ENCODE assay signal across 27 mouse cellular contexts in genomic region chr5:5483254-5483858, GRCm38 (mm10). TPM values are rescaled to one million over a fixed set of nuclear protein-coding genes. Genes with fewer than 3 reads are reported as not detected.
A peak's percentile ranks its signal among the peaks of the same experiment; 100 is the strongest.
DNase-seq lines count a peak whose midpoint lies in the region; ATAC-seq and TF ChIP-seq lines count a peak whose summit lies in the region.
"Had no signal": no experiment of that assay in that cellular context is flagged by ENCODE, and none has a peak within 500 bp of the region (broad histone marks: within the 10 kb centered on the region; RNA-seq: fewer than 3 reads in every experiment).

No protein-coding gene starts in this region.

- no peaks in the 10 kb centered on the region for H3K9me3 ChIP-seq in neural tube, embryonic 12.5 days
- no peaks in the 10 kb centered on the region for H3K9me3 ChIP-seq in neural tube, embryonic 15.5 days (replicated peaks)
- H3K9me3 ChIP-seq: forebrain, embryonic 12.5 days; heart, embryonic 12.5 days; hindbrain, embryonic 10.5 days had no signal

- no peaks in the 10 kb centered on the region for H3K4me1 ChIP-seq in neural tube, embryonic 12.5 days
- H3K4me1 ChIP-seq in neural tube, embryonic 15.5 days = no peaks in the 10 kb centered on the region
- H3K4me1 ChIP-seq: forebrain, embryonic 12.5 days; heart, embryonic 12.5 days; hindbrain, embryonic 10.5 days had no signal

- no peak overlapping the region for H3K4me3 ChIP-seq in neural tube, embryonic 12.5 days
- H3K4me3 ChIP-seq in neural tube, embryonic 15.5 days (replicated peaks) = no peak overlapping the region
- no peak overlapping the region for H3K4me3 ChIP-seq in myocyte
- H3K4me3 ChIP-seq: forebrain, embryonic 12.5 days; heart, embryonic 12.5 days; hindbrain, embryonic 10.5 days had no signal

- peak; percentile 17 for DNase-seq in embryo, embryonic 11 days
- no peak for DNase-seq in embryo, embryonic 9.5 days (ENCODE audit: extremely low spot score)
- peak; percentile 36 for DNase-seq in forelimb bud, embryonic 11.5 days (ENCODE audit: low read depth, low spot score)
- no peak for DNase-seq in heart, adult 18-20 months
- DNase-seq in thymus, postnatal 0 days (ENCODE audit: low spot score) = no peak
- DNase-seq: adrenal gland, postnatal 14 days; cerebellum, adult 11-12 months; cerebellum, adult 9-10 months; cerebellum, postnatal 25 days; gastrocnemius, postnatal 14 days had no signal

- no peak overlapping the region for H3K9ac ChIP-seq in neural tube, embryonic 12.5 days
- H3K9ac ChIP-seq in neural tube, embryonic 15.5 days (replicated peaks) = no peak overlapping the region
- H3K9ac ChIP-seq: forebrain, embryonic 12.5 days; heart, embryonic 12.5 days had no signal

- H3K4me2 ChIP-seq in neural tube, embryonic 12.5 days (replicated peaks) = no peak overlapping the region
- H3K4me2 ChIP-seq in neural tube, embryonic 15.5 days = no peak overlapping the region
- H3K4me2 ChIP-seq in myocyte (ENCODE audit: low read depth) = peak overlapping the region; percentile 7
- H3K4me2 ChIP-seq: forebrain, embryonic 12.5 days; heart, embryonic 12.5 days had no signal

- no peak overlapping the region for H3K27ac ChIP-seq in neural tube, embryonic 12.5 days
- H3K27ac ChIP-seq in neural tube, embryonic 15.5 days (replicated peaks) = no peak overlapping the region
- H3K27ac ChIP-seq: forebrain, embryonic 12.5 days; hindbrain, embryonic 10.5 days had no signal

- TF ChIP-seq POLR2A in myocyte (IDR thresholded peaks at IDR 0.05; ENCODE audit: insufficient read length, low read depth) = no peak

- H3K36me3 ChIP-seq in neural tube, embryonic 12.5 days = no peaks in the 10 kb centered on the region
- no peaks in the 10 kb centered on the region for H3K36me3 ChIP-seq in neural tube, embryonic 15.5 days
- H3K36me3 ChIP-seq in myocyte (ENCODE audit: control insufficient read depth, insufficient read depth) = no peaks in the 10 kb centered on the region
- H3K36me3 ChIP-seq: forebrain, embryonic 12.5 days; heart, embryonic 12.5 days; hindbrain, embryonic 10.5 days had no signal

- H3ac ChIP-seq in myocyte (ENCODE audit: control insufficient read depth, insufficient read length) = no peak overlapping the region

- no peaks in the 10 kb centered on the region for H3K79me2 ChIP-seq in myocyte (ENCODE audit: control insufficient read depth, insufficient read depth)

- no peaks in the 10 kb centered on the region for H3K27me3 ChIP-seq in neural tube, embryonic 12.5 days (replicated peaks)
- no peaks in the 10 kb centered on the region for H3K27me3 ChIP-seq in neural tube, embryonic 15.5 days (replicated peaks)
- H3K27me3 ChIP-seq in myocyte (ENCODE audit: control insufficient read depth, insufficient read depth, insufficient read length) = no peaks in the 10 kb centered on the region
- H3K27me3 ChIP-seq: forebrain, embryonic 12.5 days; heart, embryonic 12.5 days had no signal

- 0 out of 2 replicates have a peak, but pooled peaks have one; percentile 26 for ATAC-seq in neural tube, embryonic 12.5 days (ENCODE audit: low FRiP score, low read depth)
- no peak for ATAC-seq in neural tube, embryonic 15.5 days (ENCODE audit: low FRiP score)
- ATAC-seq: activated CD4-positive, CD25-positive, alpha-beta regulatory T cell, adult 4 months; forebrain, embryonic 16.5 days; hindbrain, embryonic 16.5 days; inflammation-experienced regulatory T-cells, adult 6 months had no signal

- WGBS in neural tube, embryonic 12.5 days = 74% methylated on average over 9 of the region's 9 CpGs
- WGBS in neural tube, embryonic 15.5 days = 77% methylated on average over 9 of the region's 9 CpGs

TF ChIP-seq in myocyte, 11 proteins besides CTCF, POLR2A, EP300 and RAD21:
- TF ChIP-seq CEBPB (IDR thresholded peaks at IDR 0.05; ENCODE audit: insufficient read depth, poor library complexity, severe bottlenecking) = no peak
- TF ChIP-seq SRF (IDR thresholded peaks at IDR 0.05; ENCODE audit: control insufficient read depth, insufficient read length, low read depth) = no peak
- TF ChIP-seq POLR2AphosphoS2 (IDR thresholded peaks at IDR 0.05; ENCODE audit: insufficient read length, low read depth) = no peak
- no peak for TF ChIP-seq MYOG (IDR thresholded peaks at IDR 0.05; ENCODE audit: control insufficient read depth in 1 of 3, insufficient read depth in 1 of 3, insufficient read length in 2 of 3, low read depth in 2 of 3)
- TF ChIP-seq USF1 (IDR thresholded peaks at IDR 0.05; ENCODE audit: low read depth) = no peak
- TF ChIP-seq MYOD1 (IDR thresholded peaks at IDR 0.05; ENCODE audit: control insufficient read depth in 1 of 3, insufficient read length in 2 of 3, low read depth in 2 of 3) = no peak
- TF ChIP-seq MAX (IDR thresholded peaks at IDR 0.05; ENCODE audit: low read depth) = no peak
- no peak for TF ChIP-seq TCF3 (IDR thresholded peaks at IDR 0.05; ENCODE audit: insufficient read length, low read depth)
- no peak for TF ChIP-seq TCF12 (IDR thresholded peaks at IDR 0.05; ENCODE audit: insufficient read depth, poor library complexity, severe bottlenecking)
- no peak for TF ChIP-seq E2F4 (IDR thresholded peaks at IDR 0.05; ENCODE audit: insufficient read depth)
- TF ChIP-seq REST (IDR thresholded peaks at IDR 0.05; ENCODE audit: insufficient read depth, insufficient read length) = no peak

RNA-seq across cellular contexts. Expression of gene 1700015F17Rik, which starts 4.4 kb away (rescaled TPM):
- polyA plus RNA-seq in neural tube, embryonic 12.5 days (2016; fragmentation: Nextera tagmentation; extraction: Ambion mirVana) = not detected in 2 replicates
- not detected in 2 replicates for polyA plus RNA-seq in neural tube, embryonic 15.5 days (2015; fragmentation: Nextera tagmentation; extraction: Ambion mirVana)
- not detected for polyA plus RNA-seq in myocyte (2012; fragmentation: generic; extraction: Trizol)
- total RNA-seq in heart, adult 18-20 months (2021) = not detected
- polyA plus RNA-seq in thymus, postnatal 0 days (2015; fragmentation: Nextera tagmentation; extraction: Ambion mirVana) = not detected in 2 replicates
- total RNA-seq: adrenal gland, adult 18-20 months; adrenal gland, postnatal 14 days; gastrocnemius, adult 18-20 months; gastrocnemius, postnatal 14 days; heart, adult 8-10 months; heart, postnatal 25 days; MEL had no signal
- polyA plus RNA-seq: C2C12; forebrain, embryonic 12.5 days; forebrain, embryonic 16.5 days; heart, embryonic 12.5 days; heart, embryonic 16.5 days; hindbrain, embryonic 16.5 days; inflammation-experienced regulatory T-cells, adult 6 months had no signal

RNA-seq across cellular contexts. Expression of gene Cldn12, which starts 31.4 kb away (rescaled TPM):
- polyA plus RNA-seq in neural tube, embryonic 12.5 days (2016; fragmentation: Nextera tagmentation; extraction: Ambion mirVana) = 31.0 and 35.5 TPM in 2 replicates
- 15.8 and 16.6 TPM in 2 replicates for polyA plus RNA-seq in neural tube, embryonic 15.5 days (2015; fragmentation: Nextera tagmentation; extraction: Ambion mirVana)
- polyA plus RNA-seq in myocyte (2012; fragmentation: generic; extraction: Trizol) = 15.0 TPM
- total RNA-seq in heart, adult 18-20 months (2021) = 10 to 100 TPM; 16.1 to 19.4 TPM
- polyA plus RNA-seq in thymus, postnatal 0 days (2015; fragmentation: Nextera tagmentation; extraction: Ambion mirVana) = 2.3 and 2.8 TPM in 2 replicates

Comparison
In these comparisons a context has a peak if more than half of its experiments do, and no peak if none do; other contexts are left out.
1. DNase-seq: peak in embryo, embryonic 11 days (single experiment) and forelimb bud, embryonic 11.5 days (single experiment); none in embryo, embryonic 9.5 days (single experiment), heart, adult 18-20 months (0 of 2) and thymus, postnatal 0 days (single experiment).